In the genomic region with DNA sequence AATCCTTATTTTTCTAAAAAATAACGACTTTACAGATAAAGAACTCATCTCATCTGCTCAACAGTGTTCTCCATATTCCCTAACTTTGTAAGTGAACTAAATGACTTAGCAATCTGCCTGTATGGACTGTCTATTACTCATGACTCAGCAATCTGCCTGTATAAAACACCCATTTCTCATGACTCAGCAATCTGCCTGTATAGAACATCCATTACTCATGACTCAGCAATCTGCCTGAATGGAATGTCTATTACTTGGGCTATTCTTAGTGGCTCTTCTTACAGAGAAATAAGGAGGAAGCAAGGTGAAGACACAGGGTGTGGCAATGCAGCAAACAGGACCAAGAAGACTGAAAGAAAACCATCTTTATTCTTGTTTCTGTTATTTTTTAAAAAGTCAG, we compare ENCODE assay signal across 17 mouse cellular contexts. TPM values are rescaled to one million over a fixed set of nuclear protein-coding genes. Genes with fewer than 3 reads are reported as not detected.
DNase-seq lines count a peak whose midpoint lies in the region; ATAC-seq and TF ChIP-seq lines count a peak whose summit lies in the region.
"Had no signal": no experiment of that assay in that cellular context is flagged by ENCODE, and none has a peak within 500 bp of the region (broad histone marks: within the 10 kb centered on the region; RNA-seq: fewer than 3 reads in every experiment).

No protein-coding gene starts in this region.

- no peak overlapping the region for H3K9ac ChIP-seq in liver, embryonic 14.5 days (replicated peaks)
- H3K9ac ChIP-seq: embryonic facial prominence, embryonic 12.5 days; heart, embryonic 13.5 days had no signal

- no peak for TF ChIP-seq CTCF in G1E (IDR thresholded peaks at IDR 0.05; ENCODE audit: low read depth, low read length)
- no peak for TF ChIP-seq CTCF in brain, embryonic 14.5 days (IDR thresholded peaks at IDR 0.05; ENCODE audit: borderline replicate concordance, extremely low read depth, insufficient read depth, insufficient read length)
- no peak for TF ChIP-seq CTCF in liver, embryonic 14.5 days (IDR thresholded peaks at IDR 0.05; ENCODE audit: low read depth)

- peak; percentile 60 for TF ChIP-seq EP300 in liver, embryonic 14.5 days (IDR thresholded peaks at IDR 0.05; ENCODE audit: low read depth)

- WGBS in liver, embryonic 14.5 days (ENCODE audit: insufficient replicate concordance): 41% methylated on average over 1 of the region's 1 CpGs

- peaks cover 11% of the 10 kb centered on the region for H3K27me3 ChIP-seq in G1E (ENCODE audit: insufficient read depth, low read length)
- H3K27me3 ChIP-seq in liver, embryonic 14.5 days (ENCODE audit: control insufficient read depth, insufficient read depth, low read length): no peaks in the 10 kb centered on the region
- H3K27me3 ChIP-seq: embryonic facial prominence, embryonic 12.5 days; heart, embryonic 13.5 days had no signal

- no peak overlapping the region for H3K27ac ChIP-seq in liver, embryonic 14.5 days
- H3K27ac ChIP-seq: embryonic facial prominence, embryonic 12.5 days; gastrocnemius, adult 2 months; heart, embryonic 13.5 days; hindbrain, embryonic 10.5 days; kidney, postnatal 0 days had no signal

- H3K9me3 ChIP-seq in G1E (replicated peaks): no peaks in the 10 kb centered on the region
- H3K9me3 ChIP-seq in liver, embryonic 14.5 days (ENCODE audit: control insufficient read depth, low read length): no peaks in the 10 kb centered on the region
- H3K9me3 ChIP-seq: embryonic facial prominence, embryonic 12.5 days; heart, embryonic 13.5 days; hindbrain, embryonic 10.5 days had no signal

- H3K4me1 ChIP-seq in G1E (ENCODE audit: insufficient read depth, low read depth, low read length): peaks cover 8% of the 10 kb centered on the region
- peaks cover 6 to 12% of the 10 kb centered on the region in 2 experiments for H3K4me1 ChIP-seq in liver, embryonic 14.5 days (replicated peaks; ENCODE audit: control insufficient read depth in 2 of 2, insufficient read depth in 2 of 2, low read length in 1 of 2)
- H3K4me1 ChIP-seq: embryonic facial prominence, embryonic 12.5 days had no signal

- ATAC-seq in G1E (ENCODE audit: extremely low read depth, insufficient number of reproducible peaks, low FRiP score, poor library complexity, severe bottlenecking): peak; percentile 40
- peak; percentile 95 for ATAC-seq in liver, embryonic 14.5 days (ENCODE audit: insufficient read depth)

- peak overlapping the region; percentile 20; the same call in 1 of the 2 replicates for H3K4me2 ChIP-seq in liver, embryonic 14.5 days (ENCODE audit: low read depth)
- H3K4me2 ChIP-seq: embryonic facial prominence, embryonic 12.5 days; heart, embryonic 13.5 days had no signal

- no peaks in the 10 kb centered on the region for H3K36me3 ChIP-seq in G1E (replicated peaks)
- H3K36me3 ChIP-seq in liver, embryonic 14.5 days (replicated peaks; ENCODE audit: control insufficient read depth, insufficient read depth, low read depth): no peaks in the 10 kb centered on the region
- H3K36me3 ChIP-seq: embryonic facial prominence, embryonic 12.5 days; heart, embryonic 13.5 days; hindbrain, embryonic 10.5 days had no signal

- intact Hi-C loops in gastrocnemius, postnatal 36 days (cut with DNase I): no loop called here

- TF ChIP-seq POLR2A in brain, embryonic 14.5 days (IDR thresholded peaks at IDR 0.05; ENCODE audit: borderline replicate concordance, extremely low read depth, insufficient read depth, insufficient read length, poor library complexity, severe bottlenecking): no peak

- no peak overlapping the region for H3K4me3 ChIP-seq in G1E (ENCODE audit: low read depth, low read length)
- H3K4me3 ChIP-seq in liver, embryonic 14.5 days (ENCODE audit: insufficient read depth in 1 of 2, low read depth in 2 of 2, low read length in 2 of 2): no peak overlapping the region
- H3K4me3 ChIP-seq: embryonic facial prominence, embryonic 12.5 days; gastrocnemius, adult 2 months; heart, embryonic 13.5 days; hindbrain, embryonic 10.5 days had no signal

- DNase-seq in 3T3-L1 (ENCODE audit: low read depth, low spot score) (peak; percentile 93), G1E (ENCODE audit: low spot score) (peak; percentile 9)
- peak; percentile 26 for DNase-seq in brain, embryonic 14.5 days (ENCODE audit: low read depth)
- peak; percentile 76 to 81 (median 78) for DNase-seq in liver, embryonic 14.5 days (ENCODE audit: low read depth in 3 of 3, low spot score in 3 of 3)
- DNase-seq in gastrocnemius, postnatal 36 days: no peak
- DNase-seq in thymus, adult 18-20 months: no peak
- DNase-seq in thymus, postnatal 14 days: no peak
- no peak for DNase-seq in thymus, postnatal 4 days
- DNase-seq: cerebellum, postnatal 10 days; gastrocnemius, adult 2 months; layer of hippocampus, adult 9-11 months; lung, adult 2 months; spleen, adult 18-20 months had no signal

RNA-seq across cellular contexts. Expression of a gene that starts 34.8 kb away (rescaled TPM):
- total RNA-seq in G1E (2014; fragmentation: Nextera tagmentation): 0.58 and 1.1 TPM in 2 replicates
- total RNA-seq in G1E (2017): 2.3 and 2.5 TPM in 2 replicates
- 0.09 and 0.11 TPM in 2 replicates for polyA plus RNA-seq in G1E (2012)
- 63.1 and 72.4 TPM in 2 replicates for polyA plus RNA-seq in brain, embryonic 14.5 days (2012; rRNA removed)
- polyA plus RNA-seq in liver, embryonic 14.5 days (2012; rRNA removed): 0.45 and 0.54 TPM in 2 replicates
- polyA plus RNA-seq in liver, embryonic 14.5 days (2014; fragmentation: Nextera tagmentation; extraction: Ambion mirVana): 0.66 and 0.72 TPM in 2 replicates
- 1 to 10 TPM; 2.1 to 2.6 TPM for total RNA-seq in gastrocnemius, postnatal 36 days (2021)

RNA-seq across cellular contexts. Expression of a gene that starts 59.7 kb away (rescaled TPM):
- not detected in 2 replicates for total RNA-seq in G1E (2014; fragmentation: Nextera tagmentation)
- 0.17 TPM in 1 of 2 replicates, not detected in the other for total RNA-seq in G1E (2017)
- polyA plus RNA-seq in G1E (2012): not detected in 2 replicates
- 9.8 and 14.2 TPM in 2 replicates for polyA plus RNA-seq in brain, embryonic 14.5 days (2012; rRNA removed)
- polyA plus RNA-seq in liver, embryonic 14.5 days (2012; rRNA removed): 0.02 TPM in 2 replicates
- polyA plus RNA-seq in liver, embryonic 14.5 days (2014; fragmentation: Nextera tagmentation; extraction: Ambion mirVana): not detected in 2 replicates
- total RNA-seq in gastrocnemius, postnatal 36 days (2021): 1 to 10 TPM; 1.1 to 1.3 TPM

Comparison
In these comparisons a context has a peak if more than half of its experiments do, and no peak if none do; other contexts are left out.
1. DNase-seq: peak in 3T3-L1 (single experiment), G1E (single experiment), brain, embryonic 14.5 days (single experiment) and liver, embryonic 14.5 days (3 of 3); none in gastrocnemius, postnatal 36 days (0 of 2), thymus, adult 18-20 months (0 of 2), thymus, postnatal 14 days (single experiment) and thymus, postnatal 4 days (single experiment).
2. RNA of a gene that starts 34.8 kb away (polyA plus RNA-seq): 63.1 to 72.4 TPM in brain, embryonic 14.5 days; 0.45 to 0.72 TPM in liver, embryonic 14.5 days and 0.09 to 0.11 TPM in G1E; every median in the first group is over 10 times any median in the second.
3. RNA of a gene that starts 59.7 kb away (polyA plus RNA-seq): 9.8 to 14.2 TPM in brain, embryonic 14.5 days; 0.02 TPM in liver, embryonic 14.5 days and not detected in G1E; every median in the first group is over 10 times any median in the second.